ENCODE assay signal across 8 mouse cellular contexts in genomic region chr1:126931754-126932153, GRCm38 (mm10).
DNase-seq lines count a peak whose midpoint lies in the region; ATAC-seq and TF ChIP-seq lines count a peak whose summit lies in the region.

No protein-coding gene starts in this region.

- H3K4me3 ChIP-seq in intestine, postnatal 0 days (ENCODE audit: low read depth, low read length), result no peak overlapping the region
- H3K4me3 ChIP-seq in midbrain, embryonic 12.5 days, result no peak overlapping the region

- no peaks in the 10 kb centered on the region for H3K4me1 ChIP-seq in intestine, postnatal 0 days (replicated peaks; ENCODE audit: control insufficient read depth, insufficient read depth, low read length)
- H3K4me1 ChIP-seq in midbrain, embryonic 12.5 days, result peaks cover 8% of the 10 kb centered on the region

- under 1% methylated on average over 6 of the region's 6 CpGs for WGBS in intestine, postnatal 0 days
- 4% methylated on average over 6 of the region's 6 CpGs for WGBS in midbrain, embryonic 12.5 days

- H3K4me2 ChIP-seq in intestine, postnatal 0 days (replicated peaks; ENCODE audit: low read depth), result no peak overlapping the region
- no peak overlapping the region for H3K4me2 ChIP-seq in midbrain, embryonic 12.5 days (replicated peaks)

- H3K27me3 ChIP-seq in intestine, postnatal 0 days (replicated peaks; ENCODE audit: control insufficient read depth, insufficient read depth, low read length), result no peaks in the 10 kb centered on the region
- peaks cover 9% of the 10 kb centered on the region; the same call in 1 of the 2 replicates for H3K27me3 ChIP-seq in midbrain, embryonic 12.5 days

- no peak overlapping the region for H3K9ac ChIP-seq in intestine, postnatal 0 days (ENCODE audit: low read depth, low read length)
- no peak overlapping the region for H3K9ac ChIP-seq in midbrain, embryonic 12.5 days (replicated peaks)

- intact Hi-C loops in gastrocnemius, postnatal 14 days (cut with DNase I; ENCODE audit: low total_unique reads), result no loop called here
- intact Hi-C loops in left cerebral cortex, postnatal 10 days (cut with DNase I), result loop anchor here (5.0 to 10.0 kb wide), 4 partner anchors 61 to 1327 kb away; no protein-coding TSS in a partner anchor

- no peak overlapping the region for H3K27ac ChIP-seq in intestine, postnatal 0 days (ENCODE audit: low read depth, low read length)
- H3K27ac ChIP-seq in midbrain, embryonic 12.5 days (replicated peaks), result no peak overlapping the region

- peak; percentile 94 for TF ChIP-seq CTCF in intestine, postnatal 0 days (IDR thresholded peaks at IDR 0.05; ENCODE audit: low read depth)

- H3K36me3 ChIP-seq in intestine, postnatal 0 days (ENCODE audit: control insufficient read depth, insufficient read depth), result no peaks in the 10 kb centered on the region
- H3K36me3 ChIP-seq in midbrain, embryonic 12.5 days, result no peaks in the 10 kb centered on the region

- ATAC-seq in common myeloid progenitor, adult 5-6 weeks (replicated peaks; ENCODE audit: low read depth, poor library complexity, severe bottlenecking), result peak; percentile 85
- no peak for ATAC-seq in intestine, postnatal 0 days
- peak; percentile 61; the same call in 1 of the 2 replicates for ATAC-seq in midbrain, embryonic 12.5 days (ENCODE audit: low FRiP score, low read depth)
- no peak for ATAC-seq in erythroid progenitor cell, adult 5-6 weeks (replicated peaks; ENCODE audit: low FRiP score, poor library complexity, severe bottlenecking)

- DNase-seq in adrenal gland, adult 2 months, result peak; percentile 82
- peak; percentile 63 for DNase-seq in gastrocnemius, postnatal 14 days
- DNase-seq in left cerebral cortex, postnatal 10 days (ENCODE audit: extremely low spot score in 1 of 2, low spot score in 2 of 2), result peak; percentile 75 to 89
- DNase-seq in spleen, adult 12 weeks (ENCODE audit: low spot score), result peak; percentile 4

- H3K9me3 ChIP-seq in intestine, postnatal 0 days (ENCODE audit: control insufficient read depth), result no peaks in the 10 kb centered on the region
- H3K9me3 ChIP-seq in midbrain, embryonic 12.5 days, result no peaks in the 10 kb centered on the region; the same call in 1 of the 2 replicates

Comparison
In these comparisons a context has a peak if more than half of its experiments do, and no peak if none do; other contexts are left out.
1. DNase-seq: peak in every context shown above with its lines; median percentile 82 in adrenal gland, adult 2 months; 82 in left cerebral cortex, postnatal 10 days; 63 in gastrocnemius, postnatal 14 days; 4 in spleen, adult 12 weeks.
2. ATAC-seq: peak in common myeloid progenitor, adult 5-6 weeks (single experiment) and midbrain, embryonic 12.5 days (single experiment); none in intestine, postnatal 0 days (single experiment) and erythroid progenitor cell, adult 5-6 weeks (single experiment).